20 mouse cellular contexts compared by ENCODE assay signal in the genomic region with DNA sequence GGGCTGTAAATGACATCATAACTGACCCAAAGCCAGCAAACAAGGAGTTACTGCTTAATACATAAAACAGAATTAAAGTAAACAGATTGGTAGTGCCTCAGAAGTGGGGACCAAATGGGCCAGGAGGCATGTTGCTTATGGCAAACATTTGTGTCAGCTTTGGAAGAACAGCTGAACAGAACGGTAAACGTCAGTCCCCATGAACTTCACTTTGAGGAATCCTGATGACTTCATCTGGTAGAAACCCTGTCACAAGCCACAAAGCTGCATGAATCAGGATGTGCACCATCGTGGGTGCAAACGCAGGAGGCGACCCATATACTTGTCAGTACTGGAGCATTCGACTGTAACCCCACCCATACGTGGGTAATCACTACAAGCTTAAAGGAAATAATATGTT. TPM values are rescaled to one million over a fixed set of nuclear protein-coding genes. Genes with fewer than 3 reads are reported as not detected.
DNase-seq lines count a peak whose midpoint lies in the region; ATAC-seq and TF ChIP-seq lines count a peak whose summit lies in the region.
"Had no signal": no experiment of that assay in that cellular context is flagged by ENCODE, and none has a peak within 500 bp of the region (broad histone marks: within the 10 kb centered on the region; RNA-seq: fewer than 3 reads in every experiment).

No protein-coding gene starts in this region.

- DNase-seq in embryonic facial prominence, embryonic 14.5 days (ENCODE audit: low spot score), result peak; percentile 26
- DNase-seq in embryonic facial prominence, embryonic 10.5 days (ENCODE audit: low spot score), result no peak
- peak; percentile 9 for DNase-seq in thymus, postnatal 4 days
- no peak for DNase-seq in thymus, postnatal 14 days
- DNase-seq in kidney, adult 9 months, result no peak
- DNase-seq: adrenal gland, adult 8-10 months; adrenal gland, postnatal 14 days; adrenal gland, postnatal 36 days; B cell, adult 2 months; cerebellum, adult 11-12 months; cerebellum, adult 2 months; cerebellum, adult 9-10 months; cerebellum, postnatal 10 days; cerebellum, postnatal 25 days had no signal

- ATAC-seq in embryonic facial prominence, embryonic 14.5 days (ENCODE audit: low read depth), result no peak
- ATAC-seq: activated CD4-positive, CD25-positive, alpha-beta regulatory T cell, adult 4 months; forebrain, embryonic 14.5 days; forebrain, embryonic 16.5 days had no signal

- no peaks in the 10 kb centered on the region for H3K9me3 ChIP-seq in embryonic facial prominence, embryonic 14.5 days (ENCODE audit: control insufficient read depth, low read length)
- no peaks in the 10 kb centered on the region for H3K9me3 ChIP-seq in embryonic facial prominence, embryonic 10.5 days
- H3K9me3 ChIP-seq: embryonic facial prominence, embryonic 13.5 days; forebrain, embryonic 12.5 days had no signal

- no peak overlapping the region for H3K4me3 ChIP-seq in embryonic facial prominence, embryonic 14.5 days (ENCODE audit: low read depth, low read length)
- no peak overlapping the region for H3K4me3 ChIP-seq in embryonic facial prominence, embryonic 10.5 days
- no peak overlapping the region for H3K4me3 ChIP-seq in myocyte
- H3K4me3 ChIP-seq: embryonic facial prominence, embryonic 13.5 days; forebrain, embryonic 12.5 days had no signal

- no peak overlapping the region for H3K27ac ChIP-seq in embryonic facial prominence, embryonic 14.5 days (replicated peaks; ENCODE audit: low read depth, low read length)
- no peak overlapping the region for H3K27ac ChIP-seq in embryonic facial prominence, embryonic 10.5 days (replicated peaks)
- H3K27ac ChIP-seq: embryonic facial prominence, embryonic 13.5 days; forebrain, embryonic 12.5 days had no signal

- 76% methylated on average over 7 of the region's 7 CpGs for WGBS in embryonic facial prominence, embryonic 14.5 days
- 88% methylated on average over 7 of the region's 7 CpGs for WGBS in embryonic facial prominence, embryonic 10.5 days

- no peaks in the 10 kb centered on the region for H3K27me3 ChIP-seq in embryonic facial prominence, embryonic 14.5 days (replicated peaks; ENCODE audit: control insufficient read depth, insufficient read depth, low read length)
- H3K27me3 ChIP-seq in embryonic facial prominence, embryonic 10.5 days (replicated peaks; ENCODE audit: low read depth, poor library complexity, severe bottlenecking), result no peaks in the 10 kb centered on the region
- no peaks in the 10 kb centered on the region for H3K27me3 ChIP-seq in myocyte (ENCODE audit: control insufficient read depth, insufficient read depth, insufficient read length)
- H3K27me3 ChIP-seq: embryonic facial prominence, embryonic 13.5 days; forebrain, embryonic 12.5 days had no signal

- H3K4me1 ChIP-seq in embryonic facial prominence, embryonic 14.5 days (ENCODE audit: control insufficient read depth, insufficient read depth, low read length), result no peaks in the 10 kb centered on the region
- no peaks in the 10 kb centered on the region for H3K4me1 ChIP-seq in embryonic facial prominence, embryonic 10.5 days
- H3K4me1 ChIP-seq: embryonic facial prominence, embryonic 13.5 days; forebrain, embryonic 12.5 days had no signal

- H3K9ac ChIP-seq in embryonic facial prominence, embryonic 14.5 days (ENCODE audit: low read depth, low read length), result no peak overlapping the region
- H3K9ac ChIP-seq: embryonic facial prominence, embryonic 13.5 days; forebrain, embryonic 12.5 days had no signal

- no peak overlapping the region for H3K4me2 ChIP-seq in embryonic facial prominence, embryonic 14.5 days (ENCODE audit: low read depth, low read length)
- H3K4me2 ChIP-seq in myocyte (ENCODE audit: low read depth), result peak overlapping the region; percentile 9
- H3K4me2 ChIP-seq: embryonic facial prominence, embryonic 13.5 days; forebrain, embryonic 12.5 days had no signal

- TF ChIP-seq POLR2A in myocyte (IDR thresholded peaks at IDR 0.05; ENCODE audit: insufficient read length, low read depth), result no peak

- H3ac ChIP-seq in myocyte (ENCODE audit: control insufficient read depth, insufficient read length), result no peak overlapping the region

- H3K36me3 ChIP-seq in embryonic facial prominence, embryonic 14.5 days (ENCODE audit: control insufficient read depth, insufficient read depth, low read length), result no peaks in the 10 kb centered on the region
- no peaks in the 10 kb centered on the region for H3K36me3 ChIP-seq in embryonic facial prominence, embryonic 10.5 days (replicated peaks)
- no peaks in the 10 kb centered on the region for H3K36me3 ChIP-seq in myocyte (ENCODE audit: control insufficient read depth, insufficient read depth)
- H3K36me3 ChIP-seq: embryonic facial prominence, embryonic 13.5 days; forebrain, embryonic 12.5 days had no signal

- H3K79me2 ChIP-seq in myocyte (ENCODE audit: control insufficient read depth, insufficient read depth), result no peaks in the 10 kb centered on the region

TF ChIP-seq in myocyte, 11 proteins besides CTCF, POLR2A, EP300 and RAD21:
- TF ChIP-seq E2F4 (IDR thresholded peaks at IDR 0.05; ENCODE audit: insufficient read depth), result no peak
- peak in 2 of 3 experiments; percentile 10 to 15 for TF ChIP-seq MYOG (IDR thresholded peaks at IDR 0.05; ENCODE audit: control insufficient read depth in 1 of 3, insufficient read depth in 1 of 3, insufficient read length in 2 of 3, low read depth in 2 of 3)
- TF ChIP-seq MYOD1 (IDR thresholded peaks at IDR 0.05; ENCODE audit: control insufficient read depth in 1 of 3, insufficient read length in 2 of 3, low read depth in 2 of 3), result peak in 2 of 3 experiments; percentile 42 to 55

RNA-seq across cellular contexts. Expression of a gene that starts 30.1 kb away (rescaled TPM):
- polyA plus RNA-seq in embryonic facial prominence, embryonic 14.5 days (2014; fragmentation: Nextera tagmentation; extraction: Ambion mirVana), result 19.5 and 19.9 TPM in 2 replicates
- 3.0 and 4.0 TPM in 2 replicates for polyA plus RNA-seq in embryonic facial prominence, embryonic 10.5 days (2016; fragmentation: Nextera tagmentation; extraction: Ambion mirVana)
- 13.2 TPM for polyA plus RNA-seq in myocyte (2012; fragmentation: generic; extraction: Trizol)

Comparison
In these comparisons a context has a peak if more than half of its experiments do, and no peak if none do; other contexts are left out.
1. DNase-seq: peak in embryonic facial prominence, embryonic 14.5 days (single experiment) and thymus, postnatal 4 days (single experiment); none in embryonic facial prominence, embryonic 10.5 days (single experiment), thymus, postnatal 14 days (single experiment) and kidney, adult 9 months (single experiment).